Mouse (Mus musculus): ENCODE results near the gene Pgap3. TPM values are rescaled to one million over a fixed set of nuclear protein-coding genes. Genes with fewer than 3 reads are reported as not detected.
A peak's percentile ranks its signal among the peaks of the same experiment; 100 is the strongest.
"Not testable (repeated sequence)": the region's sequence is repeated elsewhere in the genome, so short reads cannot be mapped to it uniquely, and the experiment has no call there.

Pgap3 gene
- polyA plus RNA-seq, 2 experiments from 2014 or later: 6.7 to 11.6 TPM

- ATAC-seq: no peak
These were observed 12.0 kb upstream of the Pgap3 start, which contains the start of gene Erbb2 for GRCm38 (mm10) chr11:98412273-98412796. TSS of gene Erbb2 (plus strand) at chr11:98412470.

- ATAC-seq: no peak
These were observed 9.1 kb upstream of the Pgap3 start for GRCm38 (mm10) chr11:98409341-98409822.

- no peak for ATAC-seq
These were observed 8.6 kb upstream of the Pgap3 start for GRCm38 (mm10) chr11:98408872-98409271.

GRCm38 (mm10) chr11:98406621-98407020 is 6.3 kb upstream of the Pgap3 start:
- ATAC-seq: no peak

- ATAC-seq: no peak
These were observed 526 bp upstream of the Pgap3 start for GRCm38 (mm10) chr11:98400816-98401215.

- no peak for ATAC-seq
These were observed 2.3 kb downstream of the Pgap3 start for GRCm38 (mm10) chr11:98397946-98398345.

- ATAC-seq: no peak
These were observed 5.2 kb downstream of the Pgap3 start for GRCm38 (mm10) chr11:98395041-98395440.

GRCm38 (mm10) chr11:98394301-98394700 is 6.0 kb downstream of the Pgap3 start:
- ATAC-seq: no peak

- peak; percentile 39 for ATAC-seq
These were observed 7.0 kb downstream of the Pgap3 start for GRCm38 (mm10) chr11:98393317-98393716.

- no peak for ATAC-seq
These were observed 7.6 kb downstream of the Pgap3 start for GRCm38 (mm10) chr11:98392645-98393044.

- ATAC-seq: no peak
These were observed 8.3 kb downstream of the Pgap3 start for GRCm38 (mm10) chr11:98392034-98392433.

- ATAC-seq: no peak
These were observed 10.1 kb downstream of the Pgap3 start for GRCm38 (mm10) chr11:98390141-98390540.

GRCm38 (mm10) chr11:98389221-98389780 is 11.0 kb downstream of the Pgap3 start:
- ATAC-seq: no peak

- no peak for ATAC-seq
These were observed 12.0 kb downstream of the Pgap3 start for GRCm38 (mm10) chr11:98388282-98388681.

GRCm38 (mm10) chr11:98387056-98387577 is 13.2 kb downstream of the Pgap3 start:
- no peak for ATAC-seq

- ATAC-seq: no peak
These were observed 13.7 kb downstream of the Pgap3 start for GRCm38 (mm10) chr11:98386596-98386995.

- no peak for ATAC-seq
These were observed 14.4 kb downstream of the Pgap3 start, which contains the start of gene Pnmt for GRCm38 (mm10) chr11:98385638-98386585. TSS of gene Pnmt (plus strand) at chr11:98386450.

- no peak for ATAC-seq
These were observed 15.3 kb downstream of the Pgap3 start for GRCm38 (mm10) chr11:98384721-98385637.

- no peak for ATAC-seq
These were observed 16.1 kb downstream of the Pgap3 start for GRCm38 (mm10) chr11:98384216-98384615.

GRCm38 (mm10) chr11:98383261-98384030 is 16.8 kb downstream of the Pgap3 start, which contains the start of gene Tcap:
TSS of gene Tcap (plus strand) at chr11:98383811.
- ATAC-seq: no peak

GRCm38 (mm10) chr11:98382405-98382804 is 17.9 kb downstream of the Pgap3 start:
- ATAC-seq: not testable (repeated sequence)
